Mouse (Mus musculus): ENCODE data around the gene Camta1.

DNA sequence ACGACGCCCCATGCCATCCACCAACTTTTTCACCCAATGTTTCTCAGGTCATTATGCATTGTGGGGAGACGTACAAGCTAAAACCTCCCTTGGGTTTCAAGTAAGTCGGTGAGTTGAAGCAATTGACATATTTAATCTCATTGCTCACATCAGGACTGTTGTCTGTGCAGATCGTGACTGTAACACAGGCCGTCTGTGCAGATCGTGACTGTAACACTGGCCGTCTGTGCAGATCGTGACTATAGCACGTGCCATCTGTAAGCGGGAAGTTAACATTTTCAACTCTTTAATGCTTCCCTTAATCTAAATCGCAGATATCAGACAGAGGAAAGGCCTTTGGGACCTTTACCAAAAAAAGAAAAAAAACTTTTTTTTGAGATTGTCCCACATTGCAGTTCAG lies 947.9 kb downstream of the Camta1 start:
- TF ChIP-seq POLR2A (IDR thresholded peaks at IDR 0.05; ENCODE audit: borderline replicate concordance, insufficient read depth, low read length): no peak
- TF ChIP-seq CTCF (IDR thresholded peaks at IDR 0.05; ENCODE audit: borderline replicate concordance, insufficient read depth, low read depth, low read length): no peak
